Mouse (Mus musculus) left cerebral cortex, adult 11 months (tissue): Measurements from ENCODE around the gene Jph2.
A peak's percentile ranks its signal among the peaks of the same experiment; 100 is the strongest.
"Not testable (repeated sequence)": the region's sequence is repeated elsewhere in the genome, so short reads cannot be mapped to it uniquely, and the experiment has no call there.

Source experiments
- DNase-seq: peaks from one replicate; pipeline ENCODE4 v3.0.0; 2022; ENCODE audit warnings: low spot score

Jph2 gene

GRCm38 (mm10) chr2:163411344-163411743 lies 13.6 kb upstream of the Jph2 start:
- DNase-seq = not testable (repeated sequence)

GRCm38 (mm10) chr2:163410211-163410610 lies 12.4 kb upstream of the Jph2 start:
- no peak for DNase-seq

- no peak for DNase-seq
Observed at GRCm38 (mm10) chr2:163404037-163404815, 6.4 kb upstream of the Jph2 start.

GRCm38 (mm10) chr2:163401221-163401620 lies 3.4 kb upstream of the Jph2 start:
- DNase-seq = peak; percentile 80

GRCm38 (mm10) chr2:163399222-163399621 lies 1.4 kb upstream of the Jph2 start:
- no peak for DNase-seq

GRCm38 (mm10) chr2:163398770-163399169 lies 977 bp upstream of the Jph2 start:
- DNase-seq = no peak

- DNase-seq = no peak
Observed at GRCm38 (mm10) chr2:163397071-163397470, 722 bp downstream of the Jph2 start.

- no peak for DNase-seq
Observed at GRCm38 (mm10) chr2:163394977-163395376, 2.8 kb downstream of the Jph2 start.

- no peak for DNase-seq
Observed at GRCm38 (mm10) chr2:163393976-163394375, 3.8 kb downstream of the Jph2 start.

- DNase-seq = no peak
Observed at GRCm38 (mm10) chr2:163393241-163393640, 4.6 kb downstream of the Jph2 start.

- no peak for DNase-seq
Observed at GRCm38 (mm10) chr2:163392436-163392835, 5.4 kb downstream of the Jph2 start.

- DNase-seq = no peak
Observed at GRCm38 (mm10) chr2:163386423-163387190, 11.2 kb downstream of the Jph2 start.

GRCm38 (mm10) chr2:163385126-163385525 lies 12.7 kb downstream of the Jph2 start:
- no peak for DNase-seq

- DNase-seq = no peak
Observed at GRCm38 (mm10) chr2:163381246-163381645, 16.5 kb downstream of the Jph2 start.

GRCm38 (mm10) chr2:163379366-163379765 lies 18.4 kb downstream of the Jph2 start:
- DNase-seq = no peak

GRCm38 (mm10) chr2:163376082-163376481 lies 21.7 kb downstream of the Jph2 start:
- no peak for DNase-seq

- no peak for DNase-seq
Observed at GRCm38 (mm10) chr2:163375468-163375867, 22.3 kb downstream of the Jph2 start.

- DNase-seq = no peak
Observed at GRCm38 (mm10) chr2:163372627-163373026, 25.2 kb downstream of the Jph2 start.

GRCm38 (mm10) chr2:163370175-163370574 lies 27.6 kb downstream of the Jph2 start:
- DNase-seq = no peak

GRCm38 (mm10) chr2:163364785-163365541 lies 32.8 kb downstream of the Jph2 start:
- DNase-seq = no peak

GRCm38 (mm10) chr2:163362940-163363921 lies 34.6 kb downstream of the Jph2 start:
- no peak for DNase-seq
